Mouse (Mus musculus): ENCODE measurements around the gene Gm20812. TPM values are rescaled to one million over a fixed set of nuclear protein-coding genes. Genes with fewer than 3 reads are reported as not detected.
"Not testable (repeated sequence)": the region's sequence is repeated elsewhere in the genome, so short reads cannot be mapped to it uniquely, and the experiment has no call there.

The Gm20812 gene
- not detected for total RNA-seq (2021)
- long read RNA-seq, experiment 1: 0 reads
- long read RNA-seq, experiment 2: 0 reads

GRCm38 (mm10) chrY:12381681-12382080 lies at the start of gene Gm20812:
Gm20812 (plus strand) TSS chrY:12381981.
- not testable (repeated sequence) for DNase-seq (ENCODE audit: low spot score in 2 of 2)

Other genes with a start within 250 kb of the Gm20812 start
- gene Gm29554, start 108.0 kb upstream of the Gm20812 start, total RNA-seq (2021): not detected

Data from adrenal gland, adult 18-20 months (tissue).